Mouse (Mus musculus) layer of hippocampus, adult 18-20 months (tissue): ENCODE results near the gene Zfp472. TPM values are rescaled to one million over a fixed set of nuclear protein-coding genes. Genes with fewer than 3 reads are reported as not detected.

Experiments
- DNase-seq, 2 experiments: peaks; one replicate each; pipeline ENCODE4 v3.0.0; 2022; ENCODE audit warnings: low spot score in 2 of 2
- long read RNA-seq: library from polyadenylated mRNA; stranded (forward); transcript quantifications from one replicate; pipeline ENCODE4 v2.0.0, GENCODE M21; 2021
- total RNA-seq, 2 experiments: library from RNA; stranded (reverse); gene quantifications; 2 replicates each; pipeline ENCODE4 v1.2.3; 2021

The Zfp472 gene
- total RNA-seq: 1 to 10 TPM; 5.1 to 6.2 TPM
- long read RNA-seq, transcript Zfp472-201 (4 exons, 2,376 nt): major isoform, 5 of 5 reads
- long read RNA-seq, partial matches to known transcripts: 0 of 5 reads
- long read RNA-seq, other reads (novel, unspliced or antisense): 0 of 5 reads

DNA sequence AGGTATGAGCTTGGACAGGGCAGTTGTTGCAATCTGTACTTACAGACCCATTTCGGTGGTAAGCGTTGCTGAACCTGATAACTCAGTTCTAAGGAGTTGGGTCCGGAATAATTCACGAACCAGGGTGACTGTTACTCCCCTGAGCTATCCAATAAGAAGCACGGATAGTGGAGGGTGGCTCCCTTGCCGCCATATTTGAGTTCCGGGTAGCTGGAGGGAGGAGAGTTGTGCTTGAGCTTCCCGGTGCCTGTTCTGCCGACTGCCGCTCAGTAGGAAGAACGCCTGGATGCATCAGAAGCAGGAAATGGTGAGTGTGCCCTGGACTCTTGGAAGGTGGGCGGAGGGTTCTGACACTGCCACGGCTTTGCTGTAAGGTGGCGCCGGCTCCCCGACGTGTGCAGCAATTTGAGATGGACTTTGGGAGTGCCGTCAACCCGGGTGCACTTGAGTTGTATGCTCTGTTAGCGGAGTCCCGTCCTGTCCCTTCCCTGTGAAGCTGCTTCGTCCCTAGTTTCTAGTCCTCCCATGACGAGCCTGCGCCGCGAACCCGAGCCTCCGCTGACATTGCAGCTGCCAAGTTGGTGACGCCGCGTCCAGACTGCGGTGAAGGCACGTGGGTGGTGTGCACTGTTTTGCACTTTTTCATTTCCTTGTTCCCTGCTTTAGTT lies at the start of gene Zfp472:
Gene Zfp472, plus strand, starts transcription at position 192 of the 668 bp plus-strand sequence.
- peak; percentile 88 to 97 for DNase-seq

DNA sequence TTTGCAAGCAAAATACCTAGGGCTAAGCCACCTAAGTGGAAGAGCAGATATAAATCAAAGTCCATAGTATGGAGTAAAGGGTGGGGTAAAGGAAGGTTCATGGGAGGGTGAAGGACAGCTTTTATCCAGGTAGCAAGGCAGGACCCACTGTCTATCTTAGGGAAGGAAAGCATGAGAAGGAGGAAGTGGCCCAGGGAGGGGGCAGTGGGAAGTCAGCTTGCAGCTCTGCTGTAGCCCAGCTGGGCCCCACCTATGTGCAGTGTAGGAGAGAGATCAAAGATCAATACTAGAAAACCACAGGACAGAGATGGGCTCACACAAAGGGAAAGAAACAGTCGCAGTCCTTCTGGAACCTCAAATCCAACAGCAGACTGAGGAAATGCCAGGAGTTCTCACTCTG lies 49.5 kb upstream of the Zfp472 start:
- no peak for DNase-seq

DNA sequence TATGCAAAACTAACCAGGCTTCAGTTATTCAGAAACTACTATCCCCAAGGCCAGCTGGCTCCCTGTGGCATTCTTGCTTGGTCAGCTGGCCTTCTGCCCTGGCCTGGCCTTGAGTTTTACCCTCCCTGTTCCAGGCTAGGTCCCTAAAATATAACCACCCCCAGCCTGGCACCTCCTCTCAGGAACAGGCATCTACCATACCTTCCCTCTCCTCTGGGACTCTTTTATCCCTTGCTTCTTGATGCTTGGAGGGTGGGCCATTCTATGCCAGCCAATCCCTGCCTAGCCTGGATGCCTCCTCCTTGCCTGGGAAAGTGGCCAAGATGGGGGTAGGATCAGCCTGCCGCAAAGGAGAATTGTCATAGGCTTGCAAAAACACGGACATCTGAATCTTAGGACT lies 48.5 kb upstream of the Zfp472 start, which contains the start of gene Cyp4f14:
Gene Cyp4f14, minus strand, starts transcription at position 212 of the 400 bp plus-strand sequence.
- DNase-seq: peak; percentile 8 to 34

DNA sequence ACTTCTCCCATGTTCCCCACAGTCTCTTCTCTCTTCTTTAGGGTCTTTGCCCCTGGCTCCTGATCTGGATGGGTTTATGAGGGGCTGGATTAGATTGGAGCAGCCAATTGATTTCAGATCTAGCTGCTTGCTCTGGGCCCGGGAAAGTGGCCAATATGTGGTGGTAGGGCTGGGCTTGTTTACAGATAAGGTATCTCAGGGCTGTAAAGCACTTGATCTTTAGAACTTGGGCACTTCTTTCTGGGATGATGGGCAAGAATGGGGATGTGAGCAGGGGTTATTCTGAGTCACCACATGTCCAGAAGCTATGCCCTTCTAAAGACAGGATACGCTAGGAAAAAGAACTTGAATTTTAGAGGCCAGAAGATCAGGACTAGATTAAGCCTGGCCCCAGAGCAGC lies 46.5 kb upstream of the Zfp472 start:
- DNase-seq: no peak

DNA sequence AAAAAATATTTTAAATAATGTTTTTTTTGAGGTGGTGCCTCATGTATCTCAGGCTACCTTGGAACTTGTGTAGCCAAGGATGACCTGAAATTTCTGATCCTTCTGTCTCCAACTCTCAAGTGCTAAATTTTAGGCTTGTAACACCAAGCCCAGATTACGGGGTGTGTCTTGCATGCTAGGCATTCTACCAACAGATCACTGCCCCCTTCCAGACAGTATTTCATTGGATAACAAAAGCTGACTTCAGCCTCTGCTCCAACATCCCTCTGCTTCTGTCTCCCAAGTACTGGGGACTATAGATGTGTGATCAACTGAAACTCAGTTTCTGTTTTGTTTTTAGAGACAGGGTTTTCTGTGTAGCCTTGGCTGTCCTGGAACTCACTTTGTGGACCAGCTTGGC lies 41.9 kb upstream of the Zfp472 start:
- no peak for DNase-seq

DNA sequence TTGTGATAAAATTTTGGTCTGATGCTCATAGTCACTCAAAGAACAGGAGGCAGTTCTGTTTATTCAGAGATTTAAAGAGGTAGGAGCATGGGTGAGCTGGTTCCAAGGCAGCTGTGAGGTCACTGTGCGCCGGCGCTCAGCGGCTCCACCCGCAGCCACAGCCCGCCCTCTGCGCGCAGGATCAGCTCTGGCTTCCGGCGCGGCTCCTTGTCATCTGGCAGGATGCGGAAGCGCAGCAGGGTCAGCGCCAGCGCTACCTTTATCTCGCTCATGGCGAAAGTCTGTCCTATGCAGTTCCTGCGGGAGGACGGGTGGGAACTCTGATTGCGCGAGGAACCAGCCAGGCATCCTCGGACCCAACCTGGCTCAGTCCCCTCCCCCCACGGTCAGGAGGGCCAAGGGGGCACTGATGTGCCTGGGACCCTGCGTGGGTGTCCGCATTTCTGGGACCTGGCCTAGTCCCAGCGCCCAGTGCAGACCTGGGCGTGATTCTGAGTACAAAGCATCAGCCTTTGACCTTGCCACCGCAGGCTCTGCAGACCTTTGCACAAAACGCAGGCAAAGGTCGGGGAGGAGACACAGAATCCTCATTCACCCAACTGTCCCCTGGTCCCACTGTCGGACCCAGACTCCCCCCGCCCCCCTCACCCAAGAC lies 40.8 kb upstream of the Zfp472 start:
- peak; percentile 48 to 73 for DNase-seq

DNA sequence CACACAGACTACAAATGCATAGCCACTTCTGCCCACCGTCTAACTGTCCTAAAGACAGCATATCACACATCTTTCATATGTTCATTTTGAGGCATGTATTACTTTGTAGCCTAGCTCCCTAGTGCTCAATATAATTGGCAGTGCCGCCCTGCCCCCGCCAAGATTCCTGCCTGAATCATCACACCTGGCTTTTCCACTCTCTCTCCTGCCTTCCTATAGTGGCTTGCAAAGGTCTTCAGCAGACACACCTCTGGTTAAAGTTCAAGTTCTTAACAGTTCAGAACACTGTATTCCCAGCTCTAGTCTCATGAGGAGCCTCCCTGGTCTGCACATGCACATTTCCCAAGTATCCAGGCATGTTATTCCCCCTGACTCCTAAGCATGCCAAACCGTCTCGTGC lies 37.8 kb upstream of the Zfp472 start:
- no peak for DNase-seq

DNA sequence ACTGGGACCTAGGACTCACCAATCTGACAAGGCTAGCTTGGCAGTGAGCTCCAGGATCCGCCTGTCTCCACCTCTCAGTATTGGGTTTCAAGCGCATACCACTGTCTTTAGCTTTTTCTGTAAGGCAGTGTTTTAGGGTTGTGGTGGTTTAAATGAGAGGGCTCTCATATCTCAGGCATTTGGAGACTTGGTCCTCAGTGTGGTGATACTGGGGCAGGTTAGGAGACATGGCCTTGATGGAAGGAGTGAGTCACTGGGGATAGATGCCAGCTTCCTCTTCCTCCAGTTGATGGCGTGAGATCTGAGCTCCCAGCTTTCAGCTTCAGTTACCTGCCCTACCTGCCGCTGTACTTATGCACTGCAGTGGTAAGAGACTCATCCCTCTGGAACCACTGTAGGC lies 25.8 kb upstream of the Zfp472 start:
- no peak for DNase-seq

DNA sequence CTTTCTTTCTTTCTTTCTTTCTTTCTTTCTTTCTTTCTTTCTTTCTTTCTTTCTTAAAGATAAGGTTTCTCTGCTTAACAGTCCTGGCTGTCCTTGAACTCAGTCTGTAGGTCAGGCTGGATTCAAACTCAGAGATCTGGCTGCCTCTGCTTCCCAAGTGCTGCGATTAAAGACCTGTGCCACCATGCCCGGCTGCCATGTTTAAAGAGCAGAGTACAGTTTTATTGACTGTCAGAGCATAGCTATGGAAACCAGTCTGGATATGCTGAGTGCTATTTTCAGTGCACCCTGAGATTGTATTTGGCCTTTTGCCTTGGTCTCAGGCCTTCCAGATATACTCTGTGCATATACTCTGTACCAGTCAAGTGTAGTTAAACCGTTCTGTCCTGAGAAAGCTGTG lies 22.0 kb upstream of the Zfp472 start:
- DNase-seq: no peak

DNA sequence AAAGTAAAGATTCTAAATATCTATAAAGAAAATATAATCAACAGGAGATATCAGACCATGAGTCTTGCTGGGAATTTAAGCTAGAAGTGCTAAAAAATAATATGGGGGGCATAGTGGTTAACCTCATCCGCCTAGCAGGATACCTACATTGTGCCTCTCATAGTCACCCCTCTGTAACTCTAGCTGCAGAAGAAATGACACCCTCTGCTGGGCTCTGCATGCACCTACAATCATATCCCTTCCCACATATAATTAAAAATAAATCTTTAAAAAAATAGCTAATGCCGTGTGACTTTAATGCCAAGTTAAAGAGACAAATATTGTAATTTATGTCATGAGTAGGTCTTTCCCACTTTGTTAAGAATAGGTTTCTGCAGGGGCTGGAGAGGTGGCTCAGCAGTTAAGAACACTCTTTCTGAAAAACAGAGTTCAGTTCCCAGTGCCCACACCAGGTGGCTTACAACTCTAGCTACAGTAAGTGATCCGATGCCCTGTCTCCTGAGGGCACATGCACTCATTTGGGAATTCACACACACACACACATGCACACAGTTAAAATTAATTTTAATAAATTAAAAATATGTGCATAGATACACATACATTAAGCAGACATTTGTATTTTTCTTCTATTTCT lies 21.1 kb upstream of the Zfp472 start:
- no peak for DNase-seq

DNA sequence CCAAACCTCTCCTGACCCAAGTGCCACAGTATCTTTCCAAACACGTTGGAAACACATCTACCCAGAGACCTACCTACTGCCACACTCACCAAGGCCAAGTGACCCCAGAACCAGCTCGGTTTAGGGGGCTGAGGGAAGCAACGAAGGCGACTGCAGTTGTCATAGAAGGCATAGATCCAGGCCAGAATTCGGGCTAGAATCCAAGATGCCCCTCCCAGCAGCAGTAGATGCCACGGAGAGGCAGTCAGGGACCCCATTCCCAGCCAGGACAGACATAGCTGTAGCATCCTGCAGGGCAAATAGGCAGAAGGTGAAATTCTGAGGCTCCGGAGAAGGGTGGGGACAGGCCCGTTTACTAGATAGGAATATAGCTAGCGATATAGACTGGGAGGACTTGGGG lies 18.9 kb upstream of the Zfp472 start:
- DNase-seq: no peak

DNA sequence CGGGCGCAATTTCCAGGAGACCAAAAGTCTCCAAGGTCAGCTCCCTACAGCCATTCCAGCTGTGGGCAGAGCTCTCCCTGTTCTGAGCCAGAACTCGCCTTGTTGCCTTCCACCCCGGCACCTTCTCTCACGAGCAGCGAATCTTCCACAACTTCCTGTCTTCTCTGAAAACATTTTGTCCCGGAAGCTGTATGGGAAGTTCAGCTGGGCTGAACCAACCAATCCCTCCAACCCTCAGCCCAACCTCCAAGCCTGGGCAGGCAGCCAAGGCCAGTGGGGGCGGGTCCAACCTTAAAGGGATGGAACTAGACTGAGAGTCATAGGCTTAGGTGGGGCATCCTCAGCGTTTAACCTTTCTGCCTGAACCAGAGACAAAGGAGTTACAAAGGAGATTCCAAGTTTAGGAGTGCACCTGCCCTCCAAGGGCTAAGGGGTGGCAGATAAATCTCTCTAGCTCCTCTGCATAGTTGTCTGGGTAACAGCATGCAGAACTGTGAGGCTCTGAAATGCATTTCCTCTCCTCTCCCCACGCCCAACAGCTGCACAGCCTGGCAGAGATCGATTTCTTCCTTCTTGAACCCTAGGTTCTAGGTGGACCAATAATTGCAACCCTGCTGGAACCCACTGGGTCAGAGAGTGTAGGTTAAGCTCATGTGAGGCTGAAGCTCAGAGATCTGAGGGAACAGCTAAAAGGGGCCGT lies 18.2 kb upstream of the Zfp472 start, which contains the start of gene Cyp4f13:
Gene Cyp4f13, minus strand, starts transcription at position 188 of the 700 bp plus-strand sequence.
- DNase-seq: peak; percentile 93 to 95

DNA sequence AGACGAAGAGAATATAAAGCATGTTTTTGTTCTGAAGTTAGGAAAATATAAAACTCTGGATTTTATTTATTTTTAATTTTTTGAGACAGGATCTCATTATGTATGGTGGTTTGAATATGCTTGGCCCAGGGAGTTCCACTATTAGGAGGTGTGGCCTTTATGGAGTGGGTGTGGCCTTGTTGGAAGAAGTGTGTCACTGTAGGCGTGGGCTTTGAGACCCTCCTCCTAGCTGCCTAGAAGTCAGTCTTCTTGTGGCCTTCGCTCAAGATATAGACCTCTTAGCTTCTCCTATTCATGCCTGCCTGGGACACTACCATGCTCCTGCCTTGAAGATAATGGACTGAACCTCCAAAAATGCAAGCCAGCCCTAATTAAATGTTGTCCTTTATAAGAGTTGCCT lies 15.5 kb upstream of the Zfp472 start:
- no peak for DNase-seq

DNA sequence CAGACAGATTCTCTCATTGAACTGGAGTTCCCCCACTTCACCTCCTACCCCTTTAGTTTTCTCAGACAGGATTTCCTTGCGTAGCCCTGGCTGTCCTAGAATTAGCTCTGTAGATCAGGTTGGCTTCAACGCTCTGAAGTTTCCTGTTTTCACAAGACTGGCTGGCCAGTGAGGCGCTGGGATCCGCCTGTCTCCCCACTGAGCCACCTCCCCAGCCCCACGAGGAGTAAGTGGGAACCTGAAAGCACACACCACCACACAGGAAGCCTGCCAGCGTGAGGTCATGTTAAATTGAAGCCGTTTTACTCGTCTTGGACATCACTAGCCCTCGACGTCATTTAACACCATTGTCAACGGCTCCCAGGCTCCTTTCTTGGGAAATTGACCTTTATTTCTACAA lies 14.6 kb upstream of the Zfp472 start:
- DNase-seq: no peak

DNA sequence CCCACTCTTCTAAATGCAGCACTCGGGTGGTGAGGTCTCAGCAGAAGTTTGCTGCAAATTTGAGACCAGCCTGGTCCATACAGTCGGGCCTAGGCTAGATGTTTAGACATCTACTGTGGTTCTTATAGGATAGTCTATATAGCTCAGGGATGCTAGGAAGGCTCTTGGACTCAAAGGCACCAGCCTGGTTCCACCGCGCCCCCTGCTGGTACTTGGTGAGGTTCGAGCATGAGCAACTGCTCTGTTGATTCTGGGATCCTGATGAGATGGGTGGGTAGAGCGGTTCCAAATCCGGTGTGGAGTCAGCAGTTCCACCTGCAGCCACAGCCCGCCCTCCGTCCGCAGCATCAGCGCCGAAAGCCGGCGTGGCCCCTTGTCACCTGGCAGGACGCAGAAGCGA lies 14.2 kb upstream of the Zfp472 start:
- DNase-seq: peak; percentile 77 to 92

DNA sequence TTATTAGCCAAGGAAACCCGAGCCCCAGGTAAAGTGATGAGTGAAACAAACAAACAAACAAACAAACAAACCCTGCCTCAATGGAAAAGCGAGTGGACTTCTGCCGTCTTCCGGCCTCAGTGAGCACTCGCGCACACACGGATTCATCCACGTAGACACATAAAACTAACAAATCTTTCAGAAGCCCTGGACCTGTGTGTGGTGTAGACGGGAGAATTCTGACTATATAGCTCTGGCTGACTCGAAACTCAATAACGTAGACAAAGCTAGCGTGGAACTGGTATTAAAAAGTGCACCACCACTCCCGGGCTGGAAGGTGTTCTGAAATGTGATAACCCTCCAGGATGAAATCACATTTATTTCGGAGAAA lies 376 bp upstream of the Zfp472 start:
- DNase-seq: no peak

DNA sequence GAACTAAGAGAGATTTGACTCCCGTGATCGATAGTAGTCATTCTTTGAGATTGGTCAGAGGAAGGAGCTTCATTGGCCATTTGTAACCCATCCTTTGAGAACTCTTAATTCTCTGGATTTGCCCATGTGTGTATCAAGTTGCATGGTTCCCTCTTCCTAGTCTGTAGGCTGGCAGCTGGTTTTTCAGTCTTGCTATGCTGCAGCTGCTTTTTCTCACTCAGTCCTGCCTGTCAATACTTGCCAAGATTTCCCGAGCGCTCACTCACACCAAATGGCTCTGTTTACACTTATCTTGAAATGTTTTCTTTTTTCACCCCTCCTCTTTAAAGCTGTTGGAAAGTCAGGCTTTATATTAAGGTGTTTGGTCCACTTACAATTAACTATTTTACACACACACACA lies 15.7 kb downstream of the Zfp472 start:
- no peak for DNase-seq

DNA sequence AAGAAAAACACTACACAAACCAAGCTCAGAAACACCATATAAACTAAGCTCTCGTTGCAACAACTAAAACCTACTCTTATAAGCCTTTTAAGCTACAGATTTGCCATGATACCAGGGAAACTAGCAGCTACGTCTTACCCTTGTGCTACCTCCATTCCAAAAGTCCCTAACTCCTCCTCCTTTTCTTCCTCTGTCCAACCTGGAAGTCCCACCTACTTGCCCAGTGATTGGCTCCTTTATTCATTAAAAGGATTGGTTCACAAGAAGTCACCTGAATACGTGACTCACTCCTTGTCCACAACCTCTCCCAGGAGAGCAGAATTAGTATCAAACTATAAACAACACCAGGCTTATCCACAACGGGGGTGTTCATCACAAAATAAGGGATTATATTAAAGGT lies 20.7 kb downstream of the Zfp472 start:
- no peak for DNase-seq

DNA sequence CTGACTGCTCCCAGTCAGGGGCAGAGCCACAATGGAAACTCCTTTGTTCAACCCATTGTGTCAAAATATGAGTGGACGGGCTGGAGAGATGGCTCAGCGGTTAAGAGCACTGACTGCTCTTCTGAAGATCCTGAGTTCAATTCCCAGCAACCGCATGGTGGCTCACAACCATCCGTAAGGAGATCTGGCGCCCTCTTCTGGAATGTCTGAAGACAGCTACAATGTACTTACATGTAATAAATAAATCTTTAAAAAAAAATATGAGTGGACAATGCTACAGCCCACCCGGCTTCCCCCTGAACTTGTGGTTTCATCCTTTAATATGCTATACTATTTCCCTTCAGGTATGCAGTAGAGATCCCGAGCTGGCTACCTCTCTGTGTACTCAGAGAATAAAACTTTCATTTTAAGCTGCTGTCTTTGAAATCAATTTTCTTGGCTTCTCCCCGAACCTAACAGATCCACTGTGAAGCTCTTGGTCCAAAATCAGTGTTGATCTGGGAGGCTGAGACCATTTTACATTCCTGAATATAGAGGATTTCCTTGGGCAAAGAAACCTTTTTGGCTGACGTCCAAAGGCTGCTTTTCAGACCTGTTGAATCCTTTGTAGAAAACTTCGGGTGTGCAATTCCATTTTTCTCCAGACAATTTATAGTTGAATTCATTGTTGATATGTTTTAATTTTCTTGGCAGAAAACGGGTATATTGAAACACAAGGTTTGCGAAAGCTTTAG lies 26.5 kb downstream of the Zfp472 start:
- no peak for DNase-seq

DNA sequence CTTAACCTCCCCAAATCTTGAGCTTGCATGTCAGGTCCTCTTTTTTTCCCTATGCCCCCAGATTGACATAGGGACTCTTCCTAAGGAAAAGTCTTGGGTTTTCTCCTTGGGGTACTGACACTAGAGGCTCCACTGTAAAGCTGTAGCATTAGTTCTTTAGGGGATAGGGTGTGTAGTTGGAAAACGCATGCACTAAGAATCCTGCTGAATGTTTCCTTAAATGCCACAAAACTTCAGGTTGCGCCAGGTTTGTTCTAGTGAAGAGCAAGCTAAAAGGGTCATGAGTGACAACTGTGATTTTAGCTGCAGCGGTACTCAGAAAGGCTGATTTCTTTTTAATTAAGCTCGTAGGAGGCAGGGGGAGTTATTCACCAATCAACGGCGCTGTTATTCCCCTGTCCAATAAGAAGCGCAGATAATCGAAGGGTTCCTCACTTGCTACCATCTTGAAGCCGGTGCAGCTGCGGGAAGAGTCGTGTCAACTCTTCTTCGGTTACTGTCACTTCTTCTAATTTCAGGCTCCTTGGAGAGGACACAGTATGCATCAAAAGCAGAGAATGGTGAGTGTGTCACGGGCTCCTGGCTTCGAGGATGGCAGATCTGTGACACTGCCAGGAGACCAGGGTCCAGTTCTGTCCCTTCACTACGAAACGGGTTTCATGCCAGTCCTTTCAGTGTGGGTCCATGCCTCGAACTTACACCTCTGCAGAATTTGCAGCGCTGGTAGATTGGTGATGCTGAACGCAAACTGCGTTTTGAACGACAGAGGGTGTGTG lies 27.3 kb downstream of the Zfp472 start, which contains the start of gene Zfp952:
Gene Zfp952, plus strand, starts transcription at position 431 of the 776 bp plus-strand sequence.
- DNase-seq: peak; percentile 83 to 98
